Mouse (Mus musculus) megakaryocyte, adult 5-6 weeks (primary cell): ENCODE measurements around the gene Zfp3. TPM values are rescaled to one million over a fixed set of nuclear protein-coding genes. Genes with fewer than 3 reads are reported as not detected.

Experiments
- ATAC-seq: 2 replicates; pipeline ENCODE4 v1.8.0; 2016; ENCODE audit warnings: mild to moderate bottlenecking, inconsistent platforms; ENCODE audit not compliant: poor library complexity, severe bottlenecking
- total RNA-seq, 2 experiments: library from RNA; stranded (forward) in 1 of 2; stranded (reverse) in 1 of 2; fragments of 153-499, 151-499 nt in 1 of 2; fragments of 221-1000, 200-1000 nt in 1 of 2; gene quantifications; 2 replicates each; pipeline versions ENCODE4 v1.2.3 to v1.2.4; 2015 to 2017

Zfp3 gene
- total RNA-seq, 2 experiments from 2014 or later, result 1.9 to 2.1 TPM

GRCm38 (mm10) chr11:70805641-70806175 lies 41.7 kb downstream of the Zfp3 start:
- no peak for ATAC-seq

- ATAC-seq, result no peak
These were observed 42.7 kb downstream of the Zfp3 start for GRCm38 (mm10) chr11:70806697-70807096.

- ATAC-seq, result no peak
These were observed 43.6 kb downstream of the Zfp3 start for GRCm38 (mm10) chr11:70807630-70808029.

GRCm38 (mm10) chr11:70808101-70808500 lies 44.1 kb downstream of the Zfp3 start:
- ATAC-seq, result no peak

- no peak for ATAC-seq
These were observed 45.0 kb downstream of the Zfp3 start for GRCm38 (mm10) chr11:70809011-70809410.

GRCm38 (mm10) chr11:70811041-70811440 lies 47.0 kb downstream of the Zfp3 start:
- no peak for ATAC-seq

- ATAC-seq, result no peak
These were observed 47.6 kb downstream of the Zfp3 start for GRCm38 (mm10) chr11:70811471-70812240.

GRCm38 (mm10) chr11:70812365-70812764 lies 48.4 kb downstream of the Zfp3 start, which contains the start of gene Scimp:
Scimp (minus strand) TSS chr11:70812586.
- peak; percentile 79 for ATAC-seq

- ATAC-seq, result no peak
These were observed 51.1 kb downstream of the Zfp3 start for GRCm38 (mm10) chr11:70815071-70815470.

GRCm38 (mm10) chr11:70815498-70816078 lies 51.6 kb downstream of the Zfp3 start:
- peak; percentile 68 for ATAC-seq

- ATAC-seq, result no peak
These were observed 52.8 kb downstream of the Zfp3 start for GRCm38 (mm10) chr11:70816770-70817169.

GRCm38 (mm10) chr11:70820120-70820519 lies 56.1 kb downstream of the Zfp3 start:
- no peak for ATAC-seq

GRCm38 (mm10) chr11:70821728-70822591 lies 58.0 kb downstream of the Zfp3 start:
- ATAC-seq, result no peak

Other genes with a start within 250 kb of the Zfp3 start
- not detected in 2 replicates for gene Vmo1, start 249.6 kb upstream of the Zfp3 start, total RNA-seq (2015)
- gene Vmo1, start 249.6 kb upstream of the Zfp3 start, total RNA-seq (2017), result not detected in 2 replicates
- gene Gltpd2, start 245.0 kb upstream of the Zfp3 start, total RNA-seq (2015), result not detected in 2 replicates
- not detected in 2 replicates for gene Gltpd2, start 245.0 kb upstream of the Zfp3 start, total RNA-seq (2017)
- gene Psmb6, start 238.8 kb upstream of the Zfp3 start, total RNA-seq (2015), result 112 and 144 TPM in 2 replicates
- gene Psmb6, start 238.8 kb upstream of the Zfp3 start, total RNA-seq (2017), result 182 and 211 TPM in 2 replicates
- not detected in 2 replicates for gene Gm40193, start 231.3 kb upstream of the Zfp3 start, total RNA-seq (2015)
- gene Gm40193, start 231.3 kb upstream of the Zfp3 start, total RNA-seq (2017), result not detected in 2 replicates
- 6.3 and 6.5 TPM in 2 replicates for gene Pld2, start 224.1 kb upstream of the Zfp3 start, total RNA-seq (2015)
- 7.3 and 11.1 TPM in 2 replicates for gene Pld2, start 224.1 kb upstream of the Zfp3 start, total RNA-seq (2017)
- gene Mink1, start 201.3 kb upstream of the Zfp3 start, total RNA-seq (2015), result 20.6 and 21.3 TPM in 2 replicates
- 12.7 and 17.5 TPM in 2 replicates for gene Mink1, start 201.3 kb upstream of the Zfp3 start, total RNA-seq (2017)
- gene 4930544D05Rik, start 148.4 kb upstream of the Zfp3 start, total RNA-seq (2015), result not detected in 2 replicates
- gene 4930544D05Rik, start 148.4 kb upstream of the Zfp3 start, total RNA-seq (2017), result not detected in 2 replicates
- 0.36 TPM in 1 of 2 replicates, not detected in the other for gene Chrne, start 145.0 kb upstream of the Zfp3 start, total RNA-seq (2015)
- gene Chrne, start 145.0 kb upstream of the Zfp3 start, total RNA-seq (2017), result 0.41 and 1.2 TPM in 2 replicates
- 0.20 and 0.23 TPM in 2 replicates for gene Gp1ba, start 125.1 kb upstream of the Zfp3 start, total RNA-seq (2015)
- gene Gp1ba, start 125.1 kb upstream of the Zfp3 start, total RNA-seq (2017), result 0.04 TPM in 1 of 2 replicates, not detected in the other
- 75.6 and 82.1 TPM in 2 replicates for gene Rnf167, start 117.0 kb upstream of the Zfp3 start, total RNA-seq (2015)
- 57.4 and 60.0 TPM in 2 replicates for gene Rnf167, start 117.0 kb upstream of the Zfp3 start, total RNA-seq (2017)
- 78.9 and 93.0 TPM in 2 replicates for gene Slc25a11, start 116.7 kb upstream of the Zfp3 start, total RNA-seq (2015)
- gene Slc25a11, start 116.7 kb upstream of the Zfp3 start, total RNA-seq (2017), result 63.4 and 66.1 TPM in 2 replicates
- 1,800 and 1,907 TPM in 2 replicates for gene Pfn1, start 109.6 kb upstream of the Zfp3 start, total RNA-seq (2015)
- gene Pfn1, start 109.6 kb upstream of the Zfp3 start, total RNA-seq (2017), result 869 and 896 TPM in 2 replicates
- gene Eno3, start 107.0 kb upstream of the Zfp3 start, total RNA-seq (2015), result 6.3 and 7.8 TPM in 2 replicates
- 5.9 and 8.2 TPM in 2 replicates for gene Eno3, start 107.0 kb upstream of the Zfp3 start, total RNA-seq (2017)
- 78.5 and 83.3 TPM in 2 replicates for gene Spag7, start 94.8 kb upstream of the Zfp3 start, total RNA-seq (2015)
- gene Spag7, start 94.8 kb upstream of the Zfp3 start, total RNA-seq (2017), result 67.0 and 83.5 TPM in 2 replicates
- 24.5 and 27.0 TPM in 2 replicates for gene Camta2, start 76.1 kb upstream of the Zfp3 start, total RNA-seq (2015)
- gene Camta2, start 76.1 kb upstream of the Zfp3 start, total RNA-seq (2017), result 6.4 and 12.5 TPM in 2 replicates
- gene Inca1, start 64.1 kb upstream of the Zfp3 start, total RNA-seq (2015), result not detected in 2 replicates
- 0.57 TPM in 1 of 2 replicates, not detected in the other for gene Inca1, start 64.1 kb upstream of the Zfp3 start, total RNA-seq (2017)
- 6.7 and 7.7 TPM in 2 replicates for gene Kif1c, start 63.7 kb upstream of the Zfp3 start, total RNA-seq (2015)
- 17.4 and 21.6 TPM in 2 replicates for gene Kif1c, start 63.7 kb upstream of the Zfp3 start, total RNA-seq (2017)
- gene Scimp, start 48.4 kb downstream of the Zfp3 start, total RNA-seq (2015), result 0.65 and 2.3 TPM in 2 replicates
- gene Scimp, start 48.4 kb downstream of the Zfp3 start, total RNA-seq (2017), result 2.6 and 3.3 TPM in 2 replicates
- gene Rabep1, start 80.6 kb downstream of the Zfp3 start, total RNA-seq (2015), result 18.6 and 18.9 TPM in 2 replicates
- 47.8 and 55.9 TPM in 2 replicates for gene Rabep1, start 80.6 kb downstream of the Zfp3 start, total RNA-seq (2017)
- 102 and 116 TPM in 2 replicates for gene Nup88, start 205.8 kb downstream of the Zfp3 start, total RNA-seq (2015)
- gene Nup88, start 205.8 kb downstream of the Zfp3 start, total RNA-seq (2017), result 108 and 110 TPM in 2 replicates
- 38.4 and 58.3 TPM in 2 replicates for gene Rpain, start 206.0 kb downstream of the Zfp3 start, total RNA-seq (2015)
- 14.7 and 19.2 TPM in 2 replicates for gene Rpain, start 206.0 kb downstream of the Zfp3 start, total RNA-seq (2017)
- 112 and 122 TPM in 2 replicates for gene C1qbp, start 218.8 kb downstream of the Zfp3 start, total RNA-seq (2015)
- gene C1qbp, start 218.8 kb downstream of the Zfp3 start, total RNA-seq (2017), result 18.3 and 25.8 TPM in 2 replicates
- gene Dhx33, start 240.2 kb downstream of the Zfp3 start, total RNA-seq (2015), result 5.1 and 8.4 TPM in 2 replicates
- 10.7 and 17.0 TPM in 2 replicates for gene Dhx33, start 240.2 kb downstream of the Zfp3 start, total RNA-seq (2017)